Mouse (Mus musculus): ENCODE measurements at regions not wholly inside any gene's neighbourhood (a gene's known extent, or its start where the extent isn't known, plus 50 kb on each side); places are given as distances from the start of the nearest gene placed in this dataset.

GRCm38 (mm10) chr1:80076357-80076756, 141.9 kb downstream of the Fam124b start:
- TF ChIP-seq CTCF (IDR thresholded peaks at IDR 0.05; ENCODE audit: low read depth, low read length) = no peak
- TF ChIP-seq GATA1 (IDR thresholded peaks at IDR 0.05; ENCODE audit: borderline replicate concordance, low read length) = no peak
- TF ChIP-seq POLR2AphosphoS5 (IDR thresholded peaks at IDR 0.05; ENCODE audit: insufficient replicate concordance, low read depth, low read length) = no peak
